Mouse (Mus musculus): ENCODE data around the gene Gadd45b. TPM values are rescaled to one million over a fixed set of nuclear protein-coding genes. Genes with fewer than 3 reads are reported as not detected.
A peak's percentile ranks its signal among the peaks of the same experiment; 100 is the strongest.

Gene Gadd45b
- polyA plus RNA-seq, 1 experiment from 2014 or later, result 17.4 TPM

GRCm38 (mm10) chr10:80932700-80933420 lies 3.0 kb downstream of the Gadd45b start:
- Histone ChIP-seq H3K9me3 (replicated peaks; ENCODE audit: low read length) (no peaks in the 10 kb centered on the region), H3K27ac (no peak overlapping the region), H3K4me1 (replicated peaks; ENCODE audit: insufficient read depth, low read length) (peaks cover 54% of the 10 kb centered on the region), H3K4me3 (replicated peaks; ENCODE audit: low read depth, low read length) (peak overlapping the region; percentile 24), H3K36me3 (ENCODE audit: insufficient read depth, low read length) (no peaks in the 10 kb centered on the region), H3K4me2 (ENCODE audit: low read length) (peak overlapping the region; percentile 94), H3K9ac (ENCODE audit: low read depth, low read length) (peak overlapping the region; percentile 41; the same call in 1 of the 2 replicates), H3K27me3 (ENCODE audit: insufficient read depth, low read length) (peaks cover 12% of the 10 kb centered on the region)
- TF ChIP-seq CTCF (IDR thresholded peaks at IDR 0.05; ENCODE audit: low read depth), result no peak
- DNase-seq (ENCODE audit: low spot score), result no peak
- 5% methylated on average over 17 of the region's 17 CpGs for WGBS
- ATAC-seq (replicated peaks; ENCODE audit: low FRiP score, low read depth), result no peak

DNA sequence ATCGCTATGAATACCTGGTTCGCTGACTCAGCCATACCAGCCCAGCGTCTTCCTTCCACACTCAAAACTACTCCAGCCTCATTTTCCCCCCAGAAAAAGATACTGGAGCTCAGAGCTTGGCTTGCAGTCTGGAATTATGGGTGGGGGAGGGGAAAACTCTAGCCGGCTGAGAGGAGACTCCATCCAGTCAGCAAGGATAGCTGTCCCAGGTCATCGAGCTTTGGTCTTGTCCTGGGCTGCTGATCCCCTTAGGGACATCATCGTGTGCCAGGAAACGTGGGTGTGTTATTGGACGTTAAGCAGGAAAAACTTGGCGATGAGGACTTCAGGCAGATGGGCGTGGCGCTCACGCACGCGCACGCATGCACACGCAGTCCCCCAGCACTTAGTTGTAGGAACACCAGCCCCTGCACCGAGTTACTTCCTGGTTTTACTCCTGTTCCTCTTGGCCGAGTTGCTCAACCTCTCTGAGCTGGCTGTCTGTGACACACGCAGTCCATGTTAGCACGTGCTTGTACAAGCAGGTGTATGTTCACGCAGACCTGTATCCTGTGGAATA lies 3.6 kb downstream of the Gadd45b start:
- TF ChIP-seq CTCF (IDR thresholded peaks at IDR 0.05; ENCODE audit: low read depth), result no peak
- no peak overlapping the region for H3K9ac ChIP-seq (ENCODE audit: low read depth, low read length)
- H3K4me3 ChIP-seq (replicated peaks; ENCODE audit: low read depth, low read length), result peak overlapping the region; percentile 10; the same call in 1 of the 2 replicates
- H3K9me3 ChIP-seq (replicated peaks; ENCODE audit: low read length), result no peaks in the 10 kb centered on the region
- H3K27me3 ChIP-seq (ENCODE audit: insufficient read depth, low read length), result peaks cover 12% of the 10 kb centered on the region
- H3K4me1 ChIP-seq (replicated peaks; ENCODE audit: insufficient read depth, low read length), result peaks cover 58% of the 10 kb centered on the region
- no peaks in the 10 kb centered on the region for H3K36me3 ChIP-seq (ENCODE audit: insufficient read depth, low read length)
- DNase-seq (ENCODE audit: low spot score) (no peak), ATAC-seq (replicated peaks; ENCODE audit: low FRiP score, low read depth) (no peak)
- 3% methylated on average over 21 of the region's 21 CpGs for WGBS
- peak overlapping the region; percentile 94 for H3K4me2 ChIP-seq (ENCODE audit: low read length)
- H3K27ac ChIP-seq, result no peak overlapping the region

- DNase-seq (ENCODE audit: low spot score) (no peak), ATAC-seq (replicated peaks; ENCODE audit: low FRiP score, low read depth) (no peak)
- Histone ChIP-seq H3K27me3 (ENCODE audit: insufficient read depth, low read length) (peaks cover 12% of the 10 kb centered on the region), H3K36me3 (ENCODE audit: insufficient read depth, low read length) (no peaks in the 10 kb centered on the region), H3K27ac (no peak overlapping the region), H3K9me3 (replicated peaks; ENCODE audit: low read length) (no peaks in the 10 kb centered on the region), H3K4me3 (replicated peaks; ENCODE audit: low read depth, low read length) (no peak overlapping the region), H3K4me1 (replicated peaks; ENCODE audit: insufficient read depth, low read length) (peaks cover 67% of the 10 kb centered on the region), H3K4me2 (ENCODE audit: low read length) (no peak overlapping the region), H3K9ac (ENCODE audit: low read depth, low read length) (no peak overlapping the region)
- WGBS, result 50% methylated on average over 14 of the region's 14 CpGs
- no peak for TF ChIP-seq CTCF (IDR thresholded peaks at IDR 0.05; ENCODE audit: low read depth)
Measured at GRCm38 (mm10) chr10:80934136-80934985, 4.5 kb downstream of the Gadd45b start.

GRCm38 (mm10) chr10:80935241-80935640 lies 5.4 kb downstream of the Gadd45b start:
- H3K27ac ChIP-seq, result no peak overlapping the region
- WGBS, result 23% methylated on average over 3 of the region's 3 CpGs
- TF ChIP-seq CTCF (IDR thresholded peaks at IDR 0.05; ENCODE audit: low read depth), result no peak
- no peak overlapping the region for H3K4me2 ChIP-seq (ENCODE audit: low read length)
- H3K4me3 ChIP-seq (replicated peaks; ENCODE audit: low read depth, low read length), result no peak overlapping the region
- no peak overlapping the region for H3K9ac ChIP-seq (ENCODE audit: low read depth, low read length)
- no peaks in the 10 kb centered on the region for H3K9me3 ChIP-seq (replicated peaks; ENCODE audit: low read length)
- peaks cover 70% of the 10 kb centered on the region for H3K4me1 ChIP-seq (replicated peaks; ENCODE audit: insufficient read depth, low read length)
- DNase-seq (ENCODE audit: low spot score), result no peak
- ATAC-seq (replicated peaks; ENCODE audit: low FRiP score, low read depth), result no peak
- H3K27me3 ChIP-seq (ENCODE audit: insufficient read depth, low read length), result peaks cover 12% of the 10 kb centered on the region
- H3K36me3 ChIP-seq (ENCODE audit: insufficient read depth, low read length), result no peaks in the 10 kb centered on the region

GRCm38 (mm10) chr10:80935698-80936097 lies 5.8 kb downstream of the Gadd45b start:
- H3K4me1 ChIP-seq (replicated peaks; ENCODE audit: insufficient read depth, low read length), result peaks cover 71% of the 10 kb centered on the region
- H3K27ac ChIP-seq, result no peak overlapping the region
- H3K4me2 ChIP-seq (ENCODE audit: low read length), result peak overlapping the region; percentile 61
- H3K27me3 ChIP-seq (ENCODE audit: insufficient read depth, low read length), result peaks cover 12% of the 10 kb centered on the region
- no peaks in the 10 kb centered on the region for H3K36me3 ChIP-seq (ENCODE audit: insufficient read depth, low read length)
- no peak for TF ChIP-seq CTCF (IDR thresholded peaks at IDR 0.05; ENCODE audit: low read depth)
- WGBS, result 4% methylated on average over 17 of the region's 17 CpGs
- 0 out of 2 replicates have a peak overlapping the region, but pooled peaks have one; percentile 3 for H3K9ac ChIP-seq (ENCODE audit: low read depth, low read length)
- H3K4me3 ChIP-seq (replicated peaks; ENCODE audit: low read depth, low read length), result no peak overlapping the region
- no peak for DNase-seq (ENCODE audit: low spot score)
- H3K9me3 ChIP-seq (replicated peaks; ENCODE audit: low read length), result no peaks in the 10 kb centered on the region
- ATAC-seq (replicated peaks; ENCODE audit: low FRiP score, low read depth), result no peak

GRCm38 (mm10) chr10:80936135-80936809 lies 6.4 kb downstream of the Gadd45b start:
- H3K27ac ChIP-seq, result no peak overlapping the region
- peaks cover 12% of the 10 kb centered on the region for H3K27me3 ChIP-seq (ENCODE audit: insufficient read depth, low read length)
- no peak for TF ChIP-seq CTCF (IDR thresholded peaks at IDR 0.05; ENCODE audit: low read depth)
- peak overlapping the region; percentile 22 for H3K4me3 ChIP-seq (replicated peaks; ENCODE audit: low read depth, low read length)
- DNase-seq (ENCODE audit: low spot score) (peak; percentile 64), ATAC-seq (replicated peaks; ENCODE audit: low FRiP score, low read depth) (no peak)
- H3K4me1 ChIP-seq (replicated peaks; ENCODE audit: insufficient read depth, low read length), result peaks cover 74% of the 10 kb centered on the region
- H3K36me3 ChIP-seq (ENCODE audit: insufficient read depth, low read length), result no peaks in the 10 kb centered on the region
- no peaks in the 10 kb centered on the region for H3K9me3 ChIP-seq (replicated peaks; ENCODE audit: low read length)
- H3K4me2 ChIP-seq (ENCODE audit: low read length), result peak overlapping the region; percentile 61
- 2% methylated on average over 37 of the region's 37 CpGs for WGBS
- peak overlapping the region; percentile 39; the same call in 1 of the 2 replicates for H3K9ac ChIP-seq (ENCODE audit: low read depth, low read length)

Data from kidney, postnatal 0 days (tissue).